Mouse (Mus musculus): Measurements from ENCODE around the gene Hspa1b.
"Not testable (repeated sequence)": the region's sequence is repeated elsewhere in the genome, so short reads cannot be mapped to it uniquely, and the experiment has no call there.

GRCm38 (mm10) chr17:34971694-34972068, 12.6 kb upstream of the Hspa1b start:
- not testable (repeated sequence) for TF ChIP-seq POLR2A (IDR thresholded peaks at IDR 0.05; ENCODE audit: low read depth, low read length); CTCF (IDR thresholded peaks at IDR 0.05; ENCODE audit: extremely low read depth, insufficient read depth, insufficient read length, insufficient replicate concordance)
